Mouse (Mus musculus): ENCODE data around the gene Tmc8.

DNA sequence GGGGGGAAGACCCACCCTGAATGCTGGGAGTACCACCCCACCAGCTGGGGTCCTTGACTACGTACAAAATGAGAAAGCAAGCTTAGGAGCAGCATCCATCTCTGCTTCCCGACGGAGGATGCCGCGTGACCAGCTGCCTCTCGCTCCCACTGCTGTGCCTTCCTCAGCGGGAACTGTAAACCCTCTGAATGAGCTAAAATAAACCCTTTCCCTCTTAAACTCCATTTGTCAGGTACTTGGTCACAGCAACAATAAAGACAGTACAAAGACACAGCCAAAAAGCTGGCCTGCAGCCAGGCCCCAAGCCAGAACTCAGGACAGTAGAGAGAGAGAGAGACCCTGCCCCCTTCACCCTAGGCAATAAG is 12.2 kb upstream of the Tmc8 start:
- TF ChIP-seq CTCF (IDR thresholded peaks at IDR 0.05; ENCODE audit: low read depth, low read length), result no peak
- no peak for TF ChIP-seq EP300 (IDR thresholded peaks at IDR 0.05; ENCODE audit: insufficient read depth, low read depth, low read length)

Measured in ES-Bruce4 (cell line).